Mouse (Mus musculus) mature B cell (primary cell): ENCODE data around the gene Cd3e.

ENCODE experiments used
- in situ Hi-C: fragments of 300-500 bp; cut with MboI; formaldehyde crosslinking; loops from 2 replicates; pipeline ENCODE4 v1.14.3; 2019

The Cd3e gene

GRCm38 (mm10) chr9:45018031-45018430, 8.6 kb upstream of the Cd3e start:
- in situ Hi-C loops, result no loop called here

GRCm38 (mm10) chr9:45015841-45016240, 6.4 kb upstream of the Cd3e start:
- in situ Hi-C loops, result no loop called here

DNA sequence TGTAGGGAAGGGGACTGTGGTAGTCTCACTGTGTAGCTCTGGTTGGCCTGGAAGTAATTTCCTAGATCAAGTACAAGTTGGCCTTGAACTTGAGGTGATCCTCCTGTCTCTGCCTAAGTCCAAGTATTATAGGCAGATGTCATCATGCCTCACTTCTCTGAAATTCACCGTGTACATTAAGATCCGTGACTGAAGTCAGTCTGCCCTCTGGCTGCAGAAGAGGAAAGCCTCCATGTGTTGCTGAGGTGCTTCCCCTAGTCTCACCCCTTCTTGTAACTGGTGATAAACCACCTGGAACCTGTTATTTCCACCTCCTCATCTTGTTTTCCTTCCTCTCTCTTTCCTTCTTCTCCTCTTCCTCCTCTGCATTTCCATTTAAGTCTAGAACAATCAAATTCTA, 5.5 kb upstream of the Cd3e start:
- in situ Hi-C loops, result no loop called here

DNA sequence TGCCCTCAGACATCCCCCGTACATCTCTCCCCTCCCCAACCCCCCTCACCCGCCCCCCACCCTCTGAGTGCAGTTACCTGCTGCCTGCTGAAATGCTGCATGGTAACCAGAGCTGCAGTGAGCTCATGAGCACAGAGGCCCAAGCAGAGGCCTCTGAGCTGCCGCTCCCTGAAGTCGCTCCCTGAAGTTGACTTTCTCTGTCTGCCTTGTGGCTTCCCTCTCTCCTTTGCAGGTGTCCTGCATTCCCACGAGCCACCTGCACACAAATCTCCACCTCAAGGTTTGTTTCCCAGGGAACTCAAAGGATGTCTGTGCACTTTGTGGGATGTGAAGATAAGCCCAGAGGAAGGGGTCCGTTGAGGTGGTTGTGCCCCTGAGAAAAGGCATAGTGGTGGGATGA, 1.9 kb upstream of the Cd3e start:
- in situ Hi-C loops, result no loop called here

DNA sequence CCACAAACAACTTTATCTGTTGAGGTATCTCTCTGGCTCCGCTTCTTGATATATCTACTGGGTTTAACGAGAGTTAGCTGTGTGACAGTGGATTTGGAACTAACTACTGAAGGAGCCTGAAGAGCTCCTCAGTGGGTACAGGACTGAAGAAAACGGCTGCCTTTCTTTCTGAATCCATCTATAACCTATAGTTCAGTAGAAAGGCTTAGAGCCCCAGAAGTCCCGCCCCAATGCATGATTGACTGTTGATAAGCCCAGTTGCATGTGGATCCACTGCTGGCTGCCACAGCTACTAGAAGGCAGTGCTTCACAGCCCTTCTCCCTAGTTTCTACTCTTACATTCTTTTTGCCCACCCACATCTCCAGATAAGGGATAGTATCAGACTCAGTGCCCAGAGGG, 1.0 kb upstream of the Cd3e start:
- in situ Hi-C loops, result no loop called here

DNA sequence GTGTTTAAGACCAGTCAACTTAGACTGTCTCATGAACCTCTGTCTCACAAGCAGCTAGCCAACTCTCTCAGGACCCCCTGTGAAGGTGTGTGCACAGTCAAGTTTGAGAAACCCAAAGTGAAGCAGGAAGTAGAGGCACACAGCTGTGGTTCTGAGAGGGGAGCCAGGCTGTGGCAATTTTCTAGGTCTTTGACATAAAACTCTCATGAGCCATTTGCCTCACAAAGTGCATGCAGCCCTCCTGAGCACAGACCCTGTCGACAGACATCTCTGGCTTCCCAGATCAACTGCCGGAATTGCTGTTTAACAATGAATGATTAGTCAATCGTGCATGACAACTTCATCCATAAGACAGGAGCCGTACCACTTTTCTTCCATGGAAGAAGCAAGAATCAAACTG, 1.1 kb downstream of the Cd3e start:
- in situ Hi-C loops, result no loop called here

DNA sequence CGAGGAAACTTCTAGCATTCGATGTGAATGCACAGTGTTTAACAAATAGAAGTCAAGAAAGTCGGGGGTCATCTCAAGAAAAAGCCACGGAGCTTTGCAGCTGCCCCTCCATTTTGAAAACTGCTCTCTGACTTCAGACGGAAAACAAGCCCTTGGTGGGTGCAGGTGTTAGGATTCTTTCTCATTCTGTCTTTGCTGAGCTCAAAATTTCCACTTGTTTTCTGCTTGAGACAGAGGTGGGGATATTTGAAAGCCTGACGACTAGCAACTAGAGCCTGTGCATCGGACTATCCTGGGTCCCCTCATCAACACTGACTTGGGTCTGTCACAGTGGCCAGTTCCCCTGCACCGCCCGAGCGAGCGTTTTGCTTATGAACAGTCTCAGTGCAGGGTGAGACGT, 2.0 kb downstream of the Cd3e start:
- in situ Hi-C loops, result no loop called here

DNA sequence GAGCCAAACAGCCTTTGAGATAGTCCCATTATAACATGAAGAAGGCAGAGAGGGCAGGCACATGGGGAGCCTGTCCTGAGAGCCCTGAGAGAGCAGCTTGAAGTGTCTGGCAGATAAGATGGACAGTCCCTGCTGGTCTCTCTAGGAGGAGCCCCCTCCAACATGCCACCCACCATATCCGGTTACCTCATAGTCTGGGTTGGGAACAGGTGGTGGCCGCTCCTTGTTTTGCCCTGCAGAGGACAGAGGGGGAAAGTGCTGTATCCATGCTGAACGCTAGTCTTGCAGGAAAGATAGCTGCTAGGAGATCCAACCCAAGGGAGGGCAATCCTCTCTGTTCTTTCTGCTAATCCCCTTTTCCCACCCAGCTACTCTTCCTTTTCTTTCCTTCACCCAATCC, 9.2 kb downstream of the Cd3e start:
- in situ Hi-C loops, result no loop called here

GRCm38 (mm10) chr9:44999776-45000175, 9.7 kb downstream of the Cd3e start:
- in situ Hi-C loops, result no loop called here

GRCm38 (mm10) chr9:44999171-44999570, 10.3 kb downstream of the Cd3e start:
- in situ Hi-C loops, result no loop called here

DNA sequence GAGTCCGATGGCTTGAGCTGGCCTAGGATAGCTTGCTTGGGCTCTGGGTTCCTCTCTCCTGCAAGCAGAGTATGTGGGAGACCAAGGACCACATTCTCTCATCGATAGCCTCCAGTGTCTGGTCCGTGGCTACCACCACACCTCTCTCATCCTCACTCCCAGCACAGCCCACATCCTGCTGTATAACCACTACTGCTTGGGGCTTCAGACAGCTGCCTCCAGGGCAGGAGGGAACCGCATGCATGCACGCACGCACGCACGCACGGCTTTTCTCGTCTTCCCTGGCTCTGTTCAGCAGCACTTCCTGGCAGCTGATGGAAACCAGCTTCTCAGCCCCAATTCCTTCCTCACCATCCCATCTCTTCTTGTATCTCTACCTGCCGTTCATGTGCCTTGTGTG, 11.3 kb downstream of the Cd3e start:
- in situ Hi-C loops, result no loop called here

- in situ Hi-C loops, result no loop called here
Observed at GRCm38 (mm10) chr9:44996590-44996989, 12.8 kb downstream of the Cd3e start.

GRCm38 (mm10) chr9:44994962-44995361, 14.5 kb downstream of the Cd3e start:
- in situ Hi-C loops, result no loop called here

- in situ Hi-C loops, result no loop called here
Observed at GRCm38 (mm10) chr9:44993268-44993667, 16.2 kb downstream of the Cd3e start.

- in situ Hi-C loops, result no loop called here
Observed at GRCm38 (mm10) chr9:44992271-44992670, 17.2 kb downstream of the Cd3e start.

- in situ Hi-C loops, result no loop called here
Observed at GRCm38 (mm10) chr9:44991821-44992220, 17.6 kb downstream of the Cd3e start.

- in situ Hi-C loops, result no loop called here
Observed at GRCm38 (mm10) chr9:44986976-44987375, 22.5 kb downstream of the Cd3e start.

DNA sequence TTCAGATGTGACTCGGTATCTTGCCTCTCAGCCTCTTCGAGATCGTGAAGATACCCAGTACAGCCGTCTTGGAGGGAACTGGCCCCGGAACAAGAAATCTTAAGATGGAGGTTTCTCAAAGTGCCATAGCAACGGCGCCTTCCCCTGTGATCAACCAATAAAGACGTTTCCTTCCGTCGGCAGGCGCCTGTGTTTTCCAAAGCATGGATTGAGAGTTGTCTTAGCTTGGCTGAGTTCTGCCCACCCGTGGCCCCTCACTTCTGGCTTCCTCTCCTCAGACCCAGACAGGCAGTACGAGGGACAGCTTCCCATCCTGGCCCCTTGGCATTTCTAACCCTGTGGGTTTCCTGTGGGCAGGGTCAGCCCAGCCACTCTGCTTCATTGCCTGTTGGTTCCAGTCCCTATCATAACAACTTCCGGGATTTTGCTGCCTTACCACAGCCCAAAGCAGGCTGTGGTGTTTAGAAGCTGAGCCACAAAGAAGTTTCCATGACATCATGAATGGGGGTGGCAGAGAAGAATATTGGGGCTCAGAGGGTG, 23.1 kb downstream of the Cd3e start:
- in situ Hi-C loops, result no loop called here

DNA sequence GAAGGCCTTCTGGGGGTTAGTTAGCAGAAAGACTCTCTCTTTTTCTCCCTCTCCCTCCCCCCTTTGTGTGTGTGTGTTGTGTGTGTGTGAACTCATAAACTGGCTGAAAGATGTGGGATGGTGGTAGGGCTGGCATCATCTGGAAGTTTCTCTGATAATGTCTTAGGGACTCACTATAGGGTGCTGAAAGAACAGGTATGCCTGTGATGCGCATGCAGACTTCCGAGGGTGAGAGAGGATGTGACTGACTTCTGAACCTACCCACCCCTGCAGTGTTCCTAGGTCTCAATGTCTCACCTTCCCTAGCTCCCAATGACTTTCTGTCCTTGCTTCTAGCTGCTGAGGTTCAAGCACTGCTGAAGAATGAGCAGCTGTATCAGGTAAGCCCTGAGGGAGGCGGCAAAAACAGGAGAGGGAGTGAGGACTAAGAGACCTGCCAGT, 23.7 kb downstream of the Cd3e start:
- in situ Hi-C loops, result no loop called here

DNA sequence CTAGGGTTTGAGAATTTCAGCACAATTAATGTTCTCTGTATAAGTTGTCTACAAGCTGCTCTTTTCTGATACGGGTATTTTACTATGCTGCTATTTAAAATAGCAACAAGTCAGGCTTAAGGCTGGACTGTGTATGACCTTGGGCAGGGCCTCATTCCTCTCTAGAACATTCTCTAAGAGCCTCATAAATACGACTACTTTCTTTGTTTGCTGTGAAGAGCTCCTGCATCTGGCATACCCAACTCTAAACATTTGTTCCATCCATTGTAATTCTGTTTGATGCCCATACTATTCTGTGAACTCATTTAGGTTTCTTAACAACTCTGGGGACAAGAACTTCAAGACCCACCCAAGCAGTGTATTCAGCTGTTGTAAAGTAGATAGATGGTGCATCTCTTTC, 26.4 kb downstream of the Cd3e start:
- in situ Hi-C loops, result no loop called here

DNA sequence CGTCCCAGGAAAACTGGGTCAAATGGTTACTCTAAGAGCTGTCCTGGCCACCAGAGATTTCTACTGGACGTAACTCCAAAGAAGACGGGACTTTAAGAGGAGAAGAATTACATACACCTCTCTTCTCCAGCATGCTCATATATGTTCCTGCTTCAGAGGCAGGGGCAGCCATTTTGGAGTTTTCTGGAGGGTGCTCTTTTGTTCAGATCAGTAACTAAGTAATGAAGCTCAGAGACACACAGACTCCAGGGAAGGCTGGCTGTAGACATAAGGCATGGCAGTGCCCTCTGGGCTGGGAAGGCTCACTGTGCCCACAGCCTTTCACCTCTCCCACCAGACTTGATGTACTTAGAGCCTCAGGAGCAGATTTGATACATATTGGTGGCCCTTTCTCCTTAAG, 26.9 kb downstream of the Cd3e start:
- in situ Hi-C loops, result no loop called here

- in situ Hi-C loops, result no loop called here
Observed at GRCm38 (mm10) chr9:44982081-44982480, 27.3 kb downstream of the Cd3e start.

GRCm38 (mm10) chr9:44981676-44982075, 27.8 kb downstream of the Cd3e start, which contains the start of gene Cd3d:
Gene Cd3d (plus strand): TSS chr9:44981786.
- in situ Hi-C loops, result no loop called here

DNA sequence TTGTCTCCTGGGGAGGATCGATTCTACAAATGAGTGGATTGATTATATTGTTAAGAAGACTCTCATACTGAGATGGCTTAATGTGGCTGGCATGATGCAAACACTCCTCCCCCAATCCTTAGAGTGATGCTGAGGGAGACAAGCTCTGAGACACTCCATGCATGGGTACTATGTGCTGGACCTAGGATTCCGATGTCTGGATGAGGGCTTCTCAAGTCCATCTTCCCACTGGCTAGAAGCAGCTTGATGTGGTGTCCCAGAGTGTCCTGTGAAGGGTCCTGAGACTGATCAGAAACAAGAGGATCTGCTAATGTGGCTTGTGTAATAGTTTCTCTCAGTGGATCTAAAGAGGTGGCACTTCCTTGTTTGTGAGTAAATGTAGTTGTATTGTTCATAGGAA, 28.3 kb downstream of the Cd3e start:
- in situ Hi-C loops, result no loop called here

GRCm38 (mm10) chr9:44980242-44980641, 29.2 kb downstream of the Cd3e start, which contains the start of gene Cd3g:
Gene Cd3g (minus strand): TSS chr9:44980431.
- in situ Hi-C loops, result no loop called here
